Mouse (Mus musculus) kidney, adult 9 months (tissue): ENCODE results near the gene Alpk3.

Source experiments
- DNase-seq: peaks from one replicate; pipeline ENCODE4 v3.0.0; 2022

Alpk3 gene

GRCm38 (mm10) chr7:81057471-81057870 is at the start of gene Alpk3:
TSS of gene Alpk3 (plus strand) at chr7:81057600.
- no peak for DNase-seq

- DNase-seq, result no peak
Measured at GRCm38 (mm10) chr7:81008285-81008684, 49.1 kb upstream of the Alpk3 start.

GRCm38 (mm10) chr7:81011576-81011975 is 45.8 kb upstream of the Alpk3 start:
- DNase-seq, result no peak

GRCm38 (mm10) chr7:81020307-81020706 is 37.1 kb upstream of the Alpk3 start:
- DNase-seq, result no peak

GRCm38 (mm10) chr7:81022731-81023130 is 34.7 kb upstream of the Alpk3 start:
- no peak for DNase-seq

GRCm38 (mm10) chr7:81024118-81024517 is 33.3 kb upstream of the Alpk3 start:
- DNase-seq, result no peak

- DNase-seq, result no peak
Measured at GRCm38 (mm10) chr7:81024651-81025050, 32.7 kb upstream of the Alpk3 start.

- DNase-seq, result peak; percentile 65
Measured at GRCm38 (mm10) chr7:81025751-81026150, 31.6 kb upstream of the Alpk3 start.

GRCm38 (mm10) chr7:81039711-81040110 is 17.7 kb upstream of the Alpk3 start:
- DNase-seq, result peak; percentile 47

GRCm38 (mm10) chr7:81043023-81043620 is 14.3 kb upstream of the Alpk3 start:
- DNase-seq, result no peak

- no peak for DNase-seq
Measured at GRCm38 (mm10) chr7:81047847-81048246, 9.6 kb upstream of the Alpk3 start.

GRCm38 (mm10) chr7:81048513-81048912 is 8.9 kb upstream of the Alpk3 start:
- no peak for DNase-seq

- DNase-seq, result no peak
Measured at GRCm38 (mm10) chr7:81049966-81050365, 7.4 kb upstream of the Alpk3 start.

- peak; percentile 78 for DNase-seq
Measured at GRCm38 (mm10) chr7:81055709-81056370, 1.6 kb upstream of the Alpk3 start.

- no peak for DNase-seq
Measured at GRCm38 (mm10) chr7:81057901-81058711, 706 bp downstream of the Alpk3 start.

- DNase-seq, result peak; percentile 40
Measured at GRCm38 (mm10) chr7:81058712-81059154, 1.3 kb downstream of the Alpk3 start.

GRCm38 (mm10) chr7:81059388-81059787 is 2.0 kb downstream of the Alpk3 start:
- no peak for DNase-seq

- peak; percentile 73 for DNase-seq
Measured at GRCm38 (mm10) chr7:81060908-81061307, 3.5 kb downstream of the Alpk3 start.

- DNase-seq, result peak; percentile 84
Measured at GRCm38 (mm10) chr7:81061936-81062335, 4.5 kb downstream of the Alpk3 start.

GRCm38 (mm10) chr7:81063332-81063731 is 5.9 kb downstream of the Alpk3 start:
- DNase-seq, result no peak

GRCm38 (mm10) chr7:81066714-81067113 is 9.3 kb downstream of the Alpk3 start:
- no peak for DNase-seq

GRCm38 (mm10) chr7:81072463-81072862 is 15.1 kb downstream of the Alpk3 start:
- no peak for DNase-seq

GRCm38 (mm10) chr7:81073273-81073672 is 15.9 kb downstream of the Alpk3 start:
- no peak for DNase-seq

GRCm38 (mm10) chr7:81074546-81074945 is 17.1 kb downstream of the Alpk3 start:
- DNase-seq, result no peak
